Mouse (Mus musculus): ENCODE measurements around the gene Ntsr1.

DNA sequence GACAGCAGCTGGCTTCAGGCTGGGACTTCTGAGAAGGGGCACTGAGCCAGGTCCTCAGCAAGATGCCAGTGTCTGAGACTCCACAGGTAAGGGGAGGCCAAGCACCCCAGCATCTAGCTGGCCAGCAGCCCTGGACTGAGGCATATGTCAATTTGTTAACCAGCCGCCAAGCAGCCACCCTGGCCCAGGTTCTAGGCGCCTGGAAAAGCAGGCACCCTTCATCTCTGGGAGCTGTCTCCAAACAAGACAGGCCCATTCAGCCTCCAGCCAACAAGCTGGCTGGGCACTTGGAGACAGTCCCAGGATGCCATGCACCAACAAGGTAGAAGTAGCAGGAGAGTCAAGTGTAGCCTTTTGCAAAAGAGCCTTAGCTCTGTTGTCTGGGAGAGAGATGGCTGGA lies 43.9 kb downstream of the Ntsr1 start:
- TF ChIP-seq CTCF (IDR thresholded peaks at IDR 0.05; ENCODE audit: insufficient read depth, low read length): no peak
- TF ChIP-seq POLR2A (IDR thresholded peaks at IDR 0.05; ENCODE audit: borderline replicate concordance, extremely low read depth, low read depth, low read length): no peak
